Mouse (Mus musculus) neural tube, embryonic 14.5 days (tissue): ENCODE results near the gene Ttc29. TPM values are rescaled to one million over a fixed set of nuclear protein-coding genes. Genes with fewer than 3 reads are reported as not detected.

Source experiments
- ATAC-seq: fragments of 200-750 bp; cut with Nextera tagmentation; 2 replicates; pipeline ENCODE4 v1.8.0; 2017; ENCODE audit warnings: low read depth, mild to moderate bottlenecking, moderate TSS enrichment, moderate library complexity
- H3K27ac ChIP-seq: fragments of 300-500 bp; sonication (generic); 2 replicates; pipeline ENCODE4 v1.5.1; 2014; ENCODE audit warnings: low read depth, mild to moderate bottlenecking, control low read depth, low read length, moderate library complexity, mixed read lengths
- H3K27me3 ChIP-seq: fragments of 300-500 bp; sonication (generic); 2 replicates; pipeline ENCODE4 v1.6.1; 2014; ENCODE audit warnings: low read length; ENCODE audit not compliant: control insufficient read depth, insufficient read depth
- H3K36me3 ChIP-seq: fragments of 300-500 bp; sonication (generic); 2 replicates; pipeline ENCODE4 v1.6.1; 2014; ENCODE audit warnings: low read length, mixed read lengths; ENCODE audit not compliant: control insufficient read depth, insufficient read depth
- H3K4me1 ChIP-seq: fragments of 300-500 bp; sonication (generic); 2 replicates; pipeline ENCODE4 v1.6.1; 2014; ENCODE audit warnings: low read length; ENCODE audit not compliant: control insufficient read depth, insufficient read depth
- H3K4me2 ChIP-seq: fragments of 300-500 bp; sonication (generic); 2 replicates; pipeline ENCODE4 v1.6.1; 2014; ENCODE audit warnings: mild to moderate bottlenecking, low read depth, low read length, control low read depth
- H3K4me3 ChIP-seq: fragments of 300-500 bp; sonication (generic); 2 replicates; pipeline ENCODE4 v1.5.1; 2014; ENCODE audit warnings: low read depth, low read length, control low read depth, mixed read lengths
- H3K9ac ChIP-seq: fragments of 300-500 bp; sonication (generic); replicated peaks from 2 replicates; pipeline ENCODE4 v1.6.1; 2014; ENCODE audit warnings: low read depth, mild to moderate bottlenecking, control low read depth, low read length, mixed read lengths
- H3K9me3 ChIP-seq: fragments of 300-500 bp; sonication (generic); 2 replicates; pipeline ENCODE4 v1.6.1; 2016; ENCODE audit warnings: low read length; ENCODE audit not compliant: control insufficient read depth
- WGBS: fragments of 180-500 bp; shearing (Covaris S2); extraction: QIAGEN DNeasy Blood & Tissue Kit; methylation state at CpG from one replicate; pipeline ENCODE4 v1.1.7; 2014; 5-methylcytosine and 5-hydroxymethylcytosine counted together
- polyA plus RNA-seq: library from polyadenylated mRNA; unstranded; fragments of >200 nt; fragmentation: Nextera tagmentation; extraction: Ambion mirVana; gene quantifications from 2 replicates; pipeline ENCODE4 v1.2.1, GENCODE M21; 2014

Gene Ttc29
- polyA plus RNA-seq, 1 experiment from 2014 or later: 0.58 TPM

DNA sequence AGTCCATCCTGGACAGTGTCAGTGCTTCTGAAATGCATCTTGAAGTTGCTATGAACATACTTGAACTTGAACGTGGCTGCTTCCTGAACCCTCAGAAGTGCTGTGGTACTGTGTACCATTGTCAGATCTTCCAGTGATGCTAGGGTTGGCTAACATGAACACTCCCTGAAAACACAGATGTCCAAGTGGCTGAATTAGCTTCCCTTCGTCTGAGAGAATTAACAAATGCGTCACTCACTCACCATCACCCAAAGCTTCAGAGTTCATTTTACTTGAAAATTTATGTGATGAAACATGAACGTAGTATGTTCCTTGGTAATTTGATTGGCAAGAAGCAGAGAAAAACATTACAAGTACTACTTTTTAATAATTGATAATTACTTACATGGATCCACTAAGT is 129.1 kb downstream of the Ttc29 start:
- H3K9ac ChIP-seq: no peak overlapping the region
- H3K27me3 ChIP-seq: no peaks in the 10 kb centered on the region
- H3K4me3 ChIP-seq: no peak overlapping the region
- H3K4me2 ChIP-seq: no peak overlapping the region
- no peaks in the 10 kb centered on the region for H3K9me3 ChIP-seq
- 71% methylated on average over 4 of the region's 4 CpGs for WGBS
- ATAC-seq: no peak
- H3K4me1 ChIP-seq: 0 out of 2 replicates have a peak, but pooled peaks cover 5% of the 10 kb centered on the region
- H3K27ac ChIP-seq: no peak overlapping the region
- H3K36me3 ChIP-seq: no peaks in the 10 kb centered on the region

DNA sequence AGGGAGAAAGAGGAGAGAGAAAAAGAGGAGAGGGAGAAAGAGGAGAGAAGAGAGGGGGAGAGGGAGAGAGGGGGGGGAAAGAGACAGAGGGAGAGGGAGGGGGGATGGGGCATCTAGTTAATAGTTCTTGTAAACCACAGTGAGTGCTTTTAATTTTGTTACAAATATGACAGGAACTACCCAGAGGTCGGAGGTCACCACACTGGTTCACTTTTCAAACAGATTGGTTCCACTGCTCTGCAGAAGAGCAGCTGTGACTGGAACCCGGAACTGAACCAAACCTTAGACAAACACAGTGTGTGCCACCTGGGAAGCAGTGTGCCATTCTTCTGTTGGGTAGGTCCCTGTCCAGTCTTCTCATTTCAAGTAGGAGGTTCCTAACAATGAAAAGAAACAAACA is 130.9 kb downstream of the Ttc29 start:
- Histone ChIP-seq H3K9me3 (no peaks in the 10 kb centered on the region), H3K27ac (no peak overlapping the region), H3K9ac (no peak overlapping the region), H3K4me2 (no peak overlapping the region), H3K4me3 (no peak overlapping the region), H3K36me3 (no peaks in the 10 kb centered on the region), H3K27me3 (no peaks in the 10 kb centered on the region), H3K4me1 (0 out of 2 replicates have a peak, but pooled peaks cover 5% of the 10 kb centered on the region)
- no peak for ATAC-seq
- WGBS: 65% methylated on average over 2 of the region's 2 CpGs

DNA sequence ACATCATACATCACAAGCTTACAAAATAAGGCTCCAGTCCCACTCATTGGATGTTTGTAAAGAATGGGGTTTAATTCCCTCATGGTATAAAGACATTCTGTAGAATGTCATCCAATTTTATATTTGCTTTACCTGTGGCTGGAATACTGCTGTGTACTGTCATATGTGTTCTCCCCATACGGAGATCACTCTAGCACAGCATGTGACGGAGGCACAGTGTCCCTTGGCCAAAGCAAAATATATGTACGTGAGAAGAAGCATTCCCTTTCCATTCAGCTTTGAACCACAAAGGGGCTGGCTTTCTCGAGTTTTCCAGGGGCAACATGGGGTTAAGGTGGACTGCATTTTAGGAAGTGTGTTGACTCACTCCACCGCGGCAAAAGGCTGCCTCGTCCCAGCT is 132.6 kb downstream of the Ttc29 start:
- Histone ChIP-seq H3K36me3 (no peaks in the 10 kb centered on the region), H3K4me1 (0 out of 2 replicates have a peak, but pooled peaks cover 5% of the 10 kb centered on the region), H3K27me3 (no peaks in the 10 kb centered on the region), H3K9ac (0 out of 2 replicates have a peak overlapping the region, but pooled peaks have one; percentile 21), H3K27ac (no peak overlapping the region), H3K9me3 (no peaks in the 10 kb centered on the region), H3K4me3 (no peak overlapping the region), H3K4me2 (peak overlapping the region; percentile 25; the same call in 1 of the 2 replicates)
- peak; percentile 52; the same call in 1 of the 2 replicates for ATAC-seq
- WGBS: 25% methylated on average over 7 of the region's 7 CpGs

GRCm38 (mm10) chr8:78346131-78346621 is 133.1 kb downstream of the Ttc29 start:
- peak; percentile 93 for ATAC-seq
- Histone ChIP-seq H3K4me2 (peak overlapping the region; percentile 25), H3K36me3 (no peaks in the 10 kb centered on the region), H3K9me3 (no peaks in the 10 kb centered on the region), H3K27ac (0 out of 2 replicates have a peak overlapping the region, but pooled peaks have one; percentile 24), H3K27me3 (no peaks in the 10 kb centered on the region), H3K4me1 (0 out of 2 replicates have a peak, but pooled peaks cover 5% of the 10 kb centered on the region), H3K4me3 (no peak overlapping the region), H3K9ac (0 out of 2 replicates have a peak overlapping the region, but pooled peaks have one; percentile 21)
- 4% methylated on average over 11 of the region's 11 CpGs for WGBS

- peak; percentile 21; the same call in 1 of the 2 replicates for ATAC-seq
- Histone ChIP-seq H3K27me3 (no peaks in the 10 kb centered on the region), H3K4me2 (no peak overlapping the region), H3K36me3 (no peaks in the 10 kb centered on the region), H3K9ac (no peak overlapping the region), H3K4me1 (no peaks in the 10 kb centered on the region), H3K9me3 (no peaks in the 10 kb centered on the region), H3K27ac (no peak overlapping the region), H3K4me3 (no peak overlapping the region)
- WGBS: 72% methylated on average over 5 of the region's 5 CpGs
These were observed 140.8 kb downstream of the Ttc29 start for GRCm38 (mm10) chr8:78353902-78354301.

- Histone ChIP-seq H3K27me3 (no peaks in the 10 kb centered on the region), H3K36me3 (no peaks in the 10 kb centered on the region), H3K4me1 (no peaks in the 10 kb centered on the region), H3K4me3 (no peak overlapping the region), H3K9ac (no peak overlapping the region), H3K27ac (no peak overlapping the region), H3K4me2 (no peak overlapping the region), H3K9me3 (no peaks in the 10 kb centered on the region)
- 91% methylated on average over 5 of the region's 5 CpGs for WGBS
- ATAC-seq: no peak
These were observed 141.7 kb downstream of the Ttc29 start for GRCm38 (mm10) chr8:78354801-78355200.

GRCm38 (mm10) chr8:78390756-78391155 is 177.7 kb downstream of the Ttc29 start:
- Histone ChIP-seq H3K9ac (no peak overlapping the region), H3K27ac (no peak overlapping the region), H3K4me2 (no peak overlapping the region), H3K4me1 (no peaks in the 10 kb centered on the region), H3K9me3 (no peaks in the 10 kb centered on the region), H3K27me3 (no peaks in the 10 kb centered on the region), H3K4me3 (no peak overlapping the region), H3K36me3 (no peaks in the 10 kb centered on the region)
- 94% methylated on average over 7 of the region's 7 CpGs for WGBS
- ATAC-seq: no peak

DNA sequence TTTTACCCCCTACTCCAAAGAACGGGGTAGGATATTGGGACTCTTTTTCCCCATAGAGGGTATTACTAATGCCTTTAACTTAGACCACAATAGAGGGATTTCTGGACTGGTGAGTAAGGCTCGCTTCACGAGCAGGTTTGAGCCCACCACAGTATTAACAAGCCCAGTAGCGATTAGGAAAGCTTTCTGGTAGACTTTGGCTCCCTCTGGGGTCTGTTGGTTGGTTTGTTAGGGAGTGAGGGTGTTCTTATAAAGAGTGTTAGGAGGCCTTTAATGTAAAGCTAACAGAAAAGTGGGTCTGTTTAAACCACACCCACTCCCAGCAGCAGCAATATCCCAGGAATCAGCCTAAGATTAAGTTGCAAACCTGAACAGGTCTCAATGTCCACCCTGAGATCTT is 206.2 kb downstream of the Ttc29 start:
- Histone ChIP-seq H3K9ac (no peak overlapping the region), H3K4me3 (no peak overlapping the region), H3K4me2 (no peak overlapping the region), H3K27ac (no peak overlapping the region), H3K4me1 (peaks cover 11% of the 10 kb centered on the region; the same call in 1 of the 2 replicates), H3K27me3 (peaks cover 10% of the 10 kb centered on the region), H3K36me3 (no peaks in the 10 kb centered on the region), H3K9me3 (no peaks in the 10 kb centered on the region)
- 29% methylated on average over 4 of the region's 4 CpGs for WGBS
- ATAC-seq: no peak

- peaks cover 15% of the 10 kb centered on the region for H3K27me3 ChIP-seq
- ATAC-seq: peak; percentile 82
- peaks cover 11% of the 10 kb centered on the region; the same call in 1 of the 2 replicates for H3K4me1 ChIP-seq
- no peak overlapping the region for H3K27ac ChIP-seq
- H3K4me3 ChIP-seq: peak overlapping the region; percentile 26
- H3K4me2 ChIP-seq: peak overlapping the region; percentile 57
- H3K9me3 ChIP-seq: no peaks in the 10 kb centered on the region
- no peaks in the 10 kb centered on the region for H3K36me3 ChIP-seq
- WGBS: 0% methylated on average over 19 of the region's 19 CpGs
- 0 out of 2 replicates have a peak overlapping the region, but pooled peaks have one; percentile 33 for H3K9ac ChIP-seq
These were observed 207.0 kb downstream of the Ttc29 start for GRCm38 (mm10) chr8:78420101-78420503.
